Mouse (Mus musculus) left cerebral cortex, adult 11 months (tissue): ENCODE measurements around the gene Gm45213.
"Not testable (repeated sequence)": the region's sequence is repeated elsewhere in the genome, so short reads cannot be mapped to it uniquely, and the experiment has no call there.

Experiments
- DNase-seq: peaks from one replicate; pipeline ENCODE4 v3.0.0; 2022; ENCODE audit warnings: low spot score

The Gm45213 gene

GRCm38 (mm10) chr7:66048446-66049230 lies 5.2 kb downstream of the Gm45213 start:
- DNase-seq: no peak

GRCm38 (mm10) chr7:66053946-66054483 lies 10.6 kb downstream of the Gm45213 start:
- DNase-seq: no peak

GRCm38 (mm10) chr7:66055356-66055755 lies 12.0 kb downstream of the Gm45213 start:
- not testable (repeated sequence) for DNase-seq

- no peak for DNase-seq
These were observed 15.3 kb downstream of the Gm45213 start, which contains the start of gene Snrpa1 for GRCm38 (mm10) chr7:66058703-66059102. TSS of gene Snrpa1 (plus strand) at chr7:66059003.

- DNase-seq: peak; percentile 70
These were observed 16.9 kb downstream of the Gm45213 start for GRCm38 (mm10) chr7:66060066-66060956.

GRCm38 (mm10) chr7:66061057-66061456 lies 17.7 kb downstream of the Gm45213 start:
- no peak for DNase-seq

GRCm38 (mm10) chr7:66076411-66076810 lies 33.0 kb downstream of the Gm45213 start:
- no peak for DNase-seq

GRCm38 (mm10) chr7:66079364-66080230 lies 36.2 kb downstream of the Gm45213 start, which contains the start of gene Selenos:
TSS of gene Selenos (plus strand) at chr7:66079649.
- DNase-seq: peak; percentile 94

GRCm38 (mm10) chr7:66080231-66080613 lies 36.8 kb downstream of the Gm45213 start:
- no peak for DNase-seq

- DNase-seq: no peak
These were observed 40.4 kb downstream of the Gm45213 start for GRCm38 (mm10) chr7:66083757-66084156.

GRCm38 (mm10) chr7:66084546-66084945 lies 41.1 kb downstream of the Gm45213 start:
- no peak for DNase-seq

GRCm38 (mm10) chr7:66087652-66088051 lies 44.2 kb downstream of the Gm45213 start:
- peak; percentile 36 for DNase-seq

- DNase-seq: no peak
These were observed 44.7 kb downstream of the Gm45213 start for GRCm38 (mm10) chr7:66088077-66088476.

- DNase-seq: no peak
These were observed 47.3 kb downstream of the Gm45213 start for GRCm38 (mm10) chr7:66090676-66091190.

- DNase-seq: no peak
These were observed 48.2 kb downstream of the Gm45213 start for GRCm38 (mm10) chr7:66091553-66091952.

GRCm38 (mm10) chr7:66092656-66093055 lies 49.3 kb downstream of the Gm45213 start:
- no peak for DNase-seq

GRCm38 (mm10) chr7:66094141-66094540 lies 50.7 kb downstream of the Gm45213 start:
- no peak for DNase-seq

- DNase-seq: no peak
These were observed 55.4 kb downstream of the Gm45213 start for GRCm38 (mm10) chr7:66098803-66099202.

- no peak for DNase-seq
These were observed 58.5 kb downstream of the Gm45213 start for GRCm38 (mm10) chr7:66101866-66102265.

GRCm38 (mm10) chr7:66104531-66104930 lies 61.1 kb downstream of the Gm45213 start:
- DNase-seq: no peak

- no peak for DNase-seq
These were observed 62.4 kb downstream of the Gm45213 start for GRCm38 (mm10) chr7:66105771-66106170.
